Mouse (Mus musculus): ENCODE data around the gene Srcap.

DNA sequence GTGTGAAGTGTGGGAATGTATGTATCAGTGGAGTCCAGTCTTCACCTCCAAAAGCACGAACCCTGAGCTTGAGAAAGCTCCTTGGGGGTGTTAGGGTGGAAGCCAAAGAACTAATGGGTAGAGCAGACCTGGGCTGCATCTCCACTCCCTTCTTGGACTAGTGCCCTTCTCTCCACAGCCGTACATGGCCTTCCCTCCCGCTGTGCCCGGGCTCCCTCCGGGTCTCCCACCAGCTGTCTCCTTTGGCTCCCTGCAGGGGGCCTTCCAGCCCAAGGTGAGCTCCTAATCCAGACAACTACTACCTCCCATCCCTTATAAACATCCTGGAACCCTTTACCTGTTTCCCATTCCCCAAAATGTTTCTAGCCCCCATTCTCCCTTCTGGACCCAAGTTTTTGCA is 26.4 kb upstream of the Srcap start:
- TF ChIP-seq CTCF (IDR thresholded peaks at IDR 0.05; ENCODE audit: low read depth, low read length): no peak
- TF ChIP-seq GATA1 (IDR thresholded peaks at IDR 0.05; ENCODE audit: borderline replicate concordance, low read length): no peak
